Mouse (Mus musculus) left cerebral cortex, adult 18-20 months (tissue): ENCODE results near the gene Rps25. TPM values are rescaled to one million over a fixed set of nuclear protein-coding genes. Genes with fewer than 3 reads are reported as not detected.

Experiments used
- DNase-seq, 2 experiments: peaks; one replicate each; pipeline ENCODE4 v3.0.0; 2021 to 2022; ENCODE audit warnings: low spot score in 2 of 2, mixed read lengths in 1 of 2
- microRNA-seq, 2 experiments: library from miRNA; unstranded; fragments of <30 nt; microRNA quantifications; one replicate each; pipeline ENCODE4 v1.2.0; 2021
- total RNA-seq, 2 experiments: library from RNA; stranded (reverse); gene quantifications; 2 replicates each; pipeline ENCODE4 v1.2.3; 2021

Rps25 gene
- total RNA-seq, 2 experiments from 2014 or later: 755 to 756 TPM

DNA sequence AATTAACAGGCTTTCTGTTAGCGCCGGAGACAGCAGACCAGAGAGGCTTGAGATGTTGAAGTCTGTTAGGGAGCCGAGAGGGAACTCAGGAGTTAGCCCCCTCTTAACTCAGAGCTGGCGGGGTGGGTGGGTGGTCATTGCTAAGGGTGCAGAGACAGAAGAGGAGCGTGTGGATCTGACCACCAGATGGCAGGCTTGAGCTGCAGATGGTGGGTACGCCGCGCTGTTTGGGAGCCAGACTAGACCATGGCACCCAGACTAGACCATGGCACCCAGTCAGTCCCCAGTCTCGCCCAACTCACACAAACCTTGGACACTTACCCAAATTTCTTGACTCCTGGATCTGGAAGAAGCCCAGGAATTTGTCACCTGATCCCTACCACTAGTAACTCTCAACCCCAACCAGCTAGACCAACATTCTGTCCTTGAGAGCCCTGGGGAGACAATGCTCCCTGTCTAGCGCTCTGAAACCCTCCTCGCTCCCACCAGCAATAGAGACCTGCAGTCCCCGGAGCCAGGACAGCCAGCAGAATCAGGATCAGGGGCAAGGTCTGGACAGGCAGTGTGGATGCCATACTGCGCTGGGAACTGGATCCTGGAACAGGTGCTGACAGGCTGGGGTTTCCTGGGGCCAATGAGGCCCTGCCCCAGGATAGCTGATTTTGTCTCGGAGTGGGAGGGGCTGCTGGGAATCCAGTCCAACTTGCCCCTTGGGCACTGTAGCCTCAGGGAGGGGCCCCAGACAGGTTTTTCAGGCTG, 47.4 kb downstream of the Rps25 start:
- peak; percentile 89 to 94 for DNase-seq

GRCm38 (mm10) chr9:44454891-44455220, 47.9 kb downstream of the Rps25 start, which contains the start of gene Upk2:
Gene Upk2, minus strand, starts transcription at chr9:44454976.
- no peak for DNase-seq

DNA sequence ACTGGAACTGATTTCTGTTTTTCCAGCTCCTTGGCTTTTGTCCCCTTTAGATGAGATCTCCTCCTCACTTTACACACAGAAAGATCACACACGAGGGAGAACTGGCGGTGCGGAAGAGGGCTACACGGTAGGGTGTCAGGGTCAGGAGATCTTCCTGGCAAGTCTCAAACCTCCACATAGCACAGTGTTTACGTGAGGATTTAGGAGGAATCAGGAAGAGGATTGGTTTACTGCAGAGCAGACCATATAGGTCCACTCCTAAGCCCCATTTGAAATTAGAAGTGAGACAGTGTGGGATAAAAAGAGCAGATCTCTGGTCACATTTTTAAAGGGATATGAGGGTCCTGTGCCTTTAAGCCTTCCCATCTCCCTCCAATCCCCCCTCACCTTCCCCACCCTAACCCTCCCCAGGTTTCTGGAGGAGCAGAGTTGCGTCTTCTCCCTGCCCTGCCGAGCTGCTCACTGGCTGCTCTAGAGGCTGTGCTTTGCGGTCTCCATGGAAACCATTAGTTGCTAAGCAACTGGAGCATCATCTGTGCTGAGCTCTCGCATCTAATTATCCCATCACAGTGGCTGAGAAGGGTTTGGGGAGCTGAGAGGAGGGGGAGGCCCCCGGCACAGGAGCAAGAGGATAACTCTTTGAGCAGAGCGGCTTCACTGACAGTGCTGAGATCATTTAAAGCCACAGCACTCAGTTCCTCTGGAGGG, 50.2 kb downstream of the Rps25 start:
- peak; percentile 85 to 88 for DNase-seq

Small RNA genes within 50 kb of the gene (microRNA-seq; reads per million reads assigned to microRNA genes)
- 0.63 to 1.7 reads per million in 2 experiments for gene Mir7085

Other genes with a start within 250 kb of the Rps25 start
- gene Cbl, start 173.1 kb upstream of the Rps25 start, total RNA-seq: 10 to 100 TPM; 51.1 to 56.3 TPM
- gene Ccdc153, start 166.5 kb upstream of the Rps25 start, total RNA-seq: 1 to 10 TPM in 1 of 2 experiments, not detected in 1; 1.8 TPM
- gene Pdzd3, start 155.7 kb upstream of the Rps25 start, total RNA-seq: under 1 TPM; 0.75 to 0.81 TPM
- 10 to 100 TPM in 1 of 2 experiments, 1 to 10 TPM in 1; 9.0 to 10.4 TPM for gene Nlrx1, start 138.5 kb upstream of the Rps25 start, total RNA-seq
- 10 to 100 TPM; 56.0 to 63.2 TPM for gene Abcg4, start 118.5 kb upstream of the Rps25 start, total RNA-seq
- 10 to 100 TPM; 29.1 to 36.1 TPM for gene Hinfp, start 101.5 kb upstream of the Rps25 start, total RNA-seq
- gene C2cd2l, start 86.9 kb upstream of the Rps25 start, total RNA-seq: 100 to 1,000 TPM; 188 to 207 TPM
- gene Dpagt1, start 81.1 kb upstream of the Rps25 start, total RNA-seq: 10 to 100 TPM; 13.4 to 16.3 TPM
- 10 to 100 TPM; 51.3 to 54.1 TPM for gene H2afx, start 72.4 kb upstream of the Rps25 start, total RNA-seq
- 10 to 100 TPM; 18.1 to 19.7 TPM for gene Hmbs, start 62.9 kb upstream of the Rps25 start, total RNA-seq
- gene Vps11, start 45.5 kb upstream of the Rps25 start, total RNA-seq: 10 to 100 TPM; 55.6 to 56.8 TPM
- 100 to 1,000 TPM; 137 to 138 TPM for gene Hyou1, start 27.6 kb upstream of the Rps25 start, total RNA-seq
- 10 to 100 TPM; 24.5 to 31.8 TPM for gene Slc37a4, start 10.3 kb upstream of the Rps25 start, total RNA-seq
- 10 to 100 TPM; 70.6 to 71.0 TPM for gene Trappc4, start 461 bp downstream of the Rps25 start, total RNA-seq
- 10 to 100 TPM; 18.9 to 19.0 TPM for gene Ccdc84, start 11.4 kb downstream of the Rps25 start, total RNA-seq
- not detected for gene Foxr1, start 34.0 kb downstream of the Rps25 start, total RNA-seq
- gene Upk2, start 47.8 kb downstream of the Rps25 start, total RNA-seq: not detected
- gene Bcl9l, start 75.7 kb downstream of the Rps25 start, total RNA-seq: 10 to 100 TPM; 59.1 to 62.5 TPM
- not detected for gene Cxcr5, start 154.7 kb downstream of the Rps25 start, total RNA-seq
- gene Ddx6, start 197.8 kb downstream of the Rps25 start, total RNA-seq: 100 to 1,000 TPM; 145 to 155 TPM